Mouse (Mus musculus) MEL (cell line): ENCODE measurements around the gene Gnpnat1. TPM values are rescaled to one million over a fixed set of nuclear protein-coding genes. Genes with fewer than 3 reads are reported as not detected.

Experiments used
- DNase-seq: peaks from one replicate; pipeline ENCODE4 v3.0.0; 2011; ENCODE audit warnings: low read depth, low spot score
- H3K27ac ChIP-seq: 2 replicates; pipeline ENCODE4 v1.5.1; 2012; ENCODE audit warnings: low read depth, mild to moderate bottlenecking, control low read depth, low read length, moderate library complexity; ENCODE audit not compliant: control insufficient read depth
- H3K27me3 ChIP-seq, 2 experiments: fragments of 150-350 bp in 1 of 2; sonication (generic) in 1 of 2; 2 replicates each; pipeline ENCODE4 v1.6.1; 2012; ENCODE audit warnings: low read length in 2 of 2, mild to moderate bottlenecking in 2 of 2, improper control_type of control experiment in 1 of 2, moderate library complexity in 1 of 2; ENCODE audit not compliant: insufficient read depth in 2 of 2, control insufficient read depth in 1 of 2
- H3K36me3 ChIP-seq, 2 experiments: 2 replicates each; pipeline ENCODE4 v1.6.1; 2012 to 2014; ENCODE audit warnings: low read length in 2 of 2, improper control_type of control experiment in 1 of 2, inconsistent platforms in 1 of 2, mild to moderate bottlenecking in 1 of 2; ENCODE audit not compliant: insufficient read depth in 2 of 2, control insufficient read depth in 1 of 2
- H3K4me1 ChIP-seq, 2 experiments: fragments of 150-350 bp in 1 of 2; sonication (generic) in 1 of 2; 2 replicates each; pipeline ENCODE4 v1.6.1; 2012; ENCODE audit warnings: low read length in 2 of 2, improper control_type of control experiment in 1 of 2, mild to moderate bottlenecking in 1 of 2; ENCODE audit not compliant: insufficient read depth in 2 of 2, control insufficient read depth in 1 of 2
- H3K4me3 ChIP-seq, 2 experiments: fragments of 150-350 bp in 1 of 2; sonication (generic) in 1 of 2; 2 replicates each; pipeline ENCODE4 v1.5.1; 2012; ENCODE audit warnings: low read depth in 2 of 2, low read length in 2 of 2, mild to moderate bottlenecking in 2 of 2, moderate library complexity in 2 of 2, control low read depth in 1 of 2, improper control_type of control experiment in 1 of 2; ENCODE audit not compliant: control insufficient read depth in 1 of 2, insufficient read depth in 1 of 2
- H3K79me2 ChIP-seq: 2 replicates; pipeline ENCODE4 v1.6.1; 2012; ENCODE audit warnings: mild to moderate bottlenecking, low read length, moderate library complexity; ENCODE audit not compliant: control insufficient read depth, poor library complexity, insufficient read depth
- H3K9ac ChIP-seq: 2 replicates; pipeline ENCODE4 v1.6.1; 2012; ENCODE audit warnings: low read depth, mild to moderate bottlenecking, control low read depth, low read length, moderate library complexity; ENCODE audit not compliant: control insufficient read depth, poor library complexity, severe bottlenecking
- H3K9me3 ChIP-seq: fragments of 150-350 bp; sonication (generic); replicated peaks from 2 replicates; pipeline ENCODE4 v1.6.1; 2012; ENCODE audit warnings: mild to moderate bottlenecking, low read length, improper control_type of control experiment, moderate library complexity; ENCODE audit not compliant: insufficient read depth
- CHD1 ChIP-seq: IDR thresholded peaks from 2 replicates; pipeline ENCODE4 v1.6.1; 2012; ENCODE audit warnings: low read depth, mild to moderate bottlenecking, inconsistent platforms, low read length, improper control_type of control experiment
- CHD2 ChIP-seq: IDR thresholded peaks from 2 replicates; pipeline ENCODE4 v1.6.1; 2011; ENCODE audit warnings: low read length, improper control_type of control experiment
- EP300 ChIP-seq, 2 experiments: IDR thresholded peaks; 2 replicates each; pipeline ENCODE4 v1.6.1; 2011; ENCODE audit warnings: improper control_type of control experiment in 2 of 2, low read length in 2 of 2, low read depth in 1 of 2, mild to moderate bottlenecking in 1 of 2
- GABPA ChIP-seq: IDR thresholded peaks from 2 replicates; pipeline ENCODE4 v1.6.1; 2012; ENCODE audit warnings: low read depth, mild to moderate bottlenecking, inconsistent platforms, low read length, improper control_type of control experiment, moderate library complexity
- JUND ChIP-seq: IDR thresholded peaks from 2 replicates; pipeline ENCODE4 v1.6.1; 2011; ENCODE audit warnings: low read depth, mild to moderate bottlenecking, improper control_type of control experiment, low read length
- KAT2A ChIP-seq: conservative IDR thresholded peaks from 2 replicates; pipeline ENCODE4 v1.6.1; 2012; ENCODE audit warnings: low read depth, low read length, improper control_type of control experiment, inconsistent platforms
- MAX ChIP-seq: IDR thresholded peaks from 2 replicates; pipeline ENCODE4 v1.6.1; 2011; ENCODE audit warnings: low read length, improper control_type of control experiment
- MAZ ChIP-seq: IDR thresholded peaks from 2 replicates; pipeline ENCODE4 v1.6.1; 2012; ENCODE audit warnings: low read depth, mild to moderate bottlenecking, inconsistent platforms, low read length, improper control_type of control experiment
- MYB ChIP-seq: IDR thresholded peaks from 2 replicates; pipeline ENCODE4 v1.6.1; 2011; ENCODE audit warnings: mild to moderate bottlenecking, low read depth, low read length, improper control_type of control experiment
- MYC ChIP-seq: IDR thresholded peaks from 2 replicates; pipeline ENCODE4 v1.6.1; 2011; ENCODE audit warnings: low read depth, mild to moderate bottlenecking, low read length, improper control_type of control experiment, moderate library complexity
- NRF1 ChIP-seq: IDR thresholded peaks from 2 replicates; pipeline ENCODE4 v1.6.1; 2014; ENCODE audit warnings: low read depth, mild to moderate bottlenecking, inconsistent platforms, low read length, improper control_type of control experiment, moderate library complexity; ENCODE audit not compliant: poor library complexity, insufficient read depth, severe bottlenecking
- POLR2A ChIP-seq, 2 experiments: IDR thresholded peaks; 2 replicates each; pipeline ENCODE4 v1.6.1; 2011 to 2012; ENCODE audit warnings: low read length in 2 of 2, mild to moderate bottlenecking in 2 of 2, control low read depth in 1 of 2, improper control_type of control experiment in 1 of 2, low read depth in 1 of 2, moderate library complexity in 1 of 2; ENCODE audit not compliant: control insufficient read depth in 1 of 2, insufficient read depth in 1 of 2, poor library complexity in 1 of 2
- RAD21 ChIP-seq: IDR thresholded peaks from 2 replicates; pipeline ENCODE4 v1.6.1; 2011; ENCODE audit warnings: mild to moderate bottlenecking, low read depth, low read length, improper control_type of control experiment
- RCOR1 ChIP-seq: IDR thresholded peaks from 2 replicates; pipeline ENCODE4 v1.6.1; 2012; ENCODE audit warnings: low read depth, mild to moderate bottlenecking, inconsistent platforms, low read length, improper control_type of control experiment
- TBP ChIP-seq: IDR thresholded peaks from 2 replicates; pipeline ENCODE4 v1.8.0; 2011; ENCODE audit warnings: low read depth, low read length, improper control_type of control experiment
- UBTF ChIP-seq: IDR thresholded peaks from 2 replicates; pipeline ENCODE4 v1.6.1; 2012; ENCODE audit warnings: low read depth, mild to moderate bottlenecking, inconsistent platforms, low read length, improper control_type of control experiment, moderate library complexity, borderline replicate concordance; ENCODE audit not compliant: insufficient read depth
- ZKSCAN1 ChIP-seq: IDR thresholded peaks from 2 replicates; pipeline ENCODE4 v1.6.1; 2012; ENCODE audit warnings: low read depth, mild to moderate bottlenecking, inconsistent platforms, low read length, improper control_type of control experiment, moderate library complexity
- polyA plus RNA-seq, 2 experiments: library from polyadenylated mRNA; stranded (reverse) in 1 of 2; unstranded in 1 of 2; fragments of >175 nt in 1 of 2; fragments of >200 nt in 1 of 2; gene quantifications; 2 replicates each; pipeline versions ENCODE4 v1.2.1 to v1.2.4; 2012; ENCODE audit warnings: low replicate concordance in 2 of 2, low read depth in 1 of 2; ENCODE audit not compliant: insufficient read length in 2 of 2, insufficient read depth in 1 of 2, missing spikeins in 1 of 2
- total RNA-seq: library from RNA; depleted of rRNA; stranded (reverse); fragments of 300-350 nt; gene quantifications from 2 replicates; pipeline ENCODE4 v1.2.3, GENCODE M21; 2012

Gnpnat1 gene
- total and polyA plus RNA-seq, 3 experiments = 24.8 to 26.8 TPM; not detected in 1

GRCm38 (mm10) chr14:45438931-45439275 lies 34.2 kb upstream of the Gnpnat1 start:
- no peak for DNase-seq
- no peaks in the 10 kb centered on the region for H3K36me3 ChIP-seq
- H3K27me3 ChIP-seq = no peaks in the 10 kb centered on the region
- TF ChIP-seq MAX (no peak), NRF1 (no peak), CHD2 (no peak), EP300 (IDR thresholded peaks at IDR 0.05; ENCODE audit: low read depth in 1 of 2, low read length in 2 of 2) (no peak), JUND (no peak), KAT2A (no peak), TBP (no peak), CHD1 (no peak), RCOR1 (no peak), MYB (no peak), MAZ (no peak)
- TF ChIP-seq, all 39 proteins: peak for 0
- no peak overlapping the region for H3K4me3 ChIP-seq
- no peaks in the 10 kb centered on the region for H3K9me3 ChIP-seq
- H3K4me1 ChIP-seq = no peaks in the 10 kb centered on the region
- no peak overlapping the region for H3K27ac ChIP-seq
- no peaks in the 10 kb centered on the region for H3K79me2 ChIP-seq
- H3K9ac ChIP-seq = no peak overlapping the region

- Histone ChIP-seq H3K27ac (no peak overlapping the region), H3K79me2 (no peaks in the 10 kb centered on the region), H3K9me3 (no peaks in the 10 kb centered on the region), H3K36me3 (no peaks in the 10 kb centered on the region), H3K9ac (no peak overlapping the region), H3K4me1 (no peaks in the 10 kb centered on the region), H3K4me3 (no peak overlapping the region), H3K27me3 (no peaks in the 10 kb centered on the region)
- TF ChIP-seq MYC (no peak), MYB (no peak), RCOR1 (no peak), MAX (no peak), RAD21 (no peak), EP300 (IDR thresholded peaks at IDR 0.05; ENCODE audit: low read depth in 1 of 2, low read length in 2 of 2) (no peak), TBP (no peak), POLR2A (IDR thresholded peaks at IDR 0.05; ENCODE audit: control insufficient read depth in 1 of 2, insufficient read depth in 1 of 2, low read depth in 1 of 2, low read length in 2 of 2, poor library complexity in 1 of 2) (no peak), GABPA (no peak), ZKSCAN1 (no peak), UBTF (no peak), JUND (no peak)
- no peak for DNase-seq
Measured at GRCm38 (mm10) chr14:45438250-45438930, 33.7 kb upstream of the Gnpnat1 start.
